Mouse (Mus musculus): ENCODE measurements around the gene Atp9a. TPM values are rescaled to one million over a fixed set of nuclear protein-coding genes. Genes with fewer than 3 reads are reported as not detected.

Atp9a gene
- polyA plus RNA-seq (2014; fragmentation: Illumina TruSeq; extraction: RNeasy Lipid Tissue Mini Kit (QIAGEN cat#74804); ENCODE audit: low replicate concordance): 7.4 TPM

GRCm38 (mm10) chr2:168742059-168742627 is at the start of gene Atp9a:
Gene Atp9a (minus strand): TSS chr2:168742409.

GRCm38 (mm10) chr2:168767582-168767981 is 25.4 kb upstream of the Atp9a start, which contains the start of gene Sall4:
Gene Sall4 (minus strand): TSS chr2:168767943.

DNA sequence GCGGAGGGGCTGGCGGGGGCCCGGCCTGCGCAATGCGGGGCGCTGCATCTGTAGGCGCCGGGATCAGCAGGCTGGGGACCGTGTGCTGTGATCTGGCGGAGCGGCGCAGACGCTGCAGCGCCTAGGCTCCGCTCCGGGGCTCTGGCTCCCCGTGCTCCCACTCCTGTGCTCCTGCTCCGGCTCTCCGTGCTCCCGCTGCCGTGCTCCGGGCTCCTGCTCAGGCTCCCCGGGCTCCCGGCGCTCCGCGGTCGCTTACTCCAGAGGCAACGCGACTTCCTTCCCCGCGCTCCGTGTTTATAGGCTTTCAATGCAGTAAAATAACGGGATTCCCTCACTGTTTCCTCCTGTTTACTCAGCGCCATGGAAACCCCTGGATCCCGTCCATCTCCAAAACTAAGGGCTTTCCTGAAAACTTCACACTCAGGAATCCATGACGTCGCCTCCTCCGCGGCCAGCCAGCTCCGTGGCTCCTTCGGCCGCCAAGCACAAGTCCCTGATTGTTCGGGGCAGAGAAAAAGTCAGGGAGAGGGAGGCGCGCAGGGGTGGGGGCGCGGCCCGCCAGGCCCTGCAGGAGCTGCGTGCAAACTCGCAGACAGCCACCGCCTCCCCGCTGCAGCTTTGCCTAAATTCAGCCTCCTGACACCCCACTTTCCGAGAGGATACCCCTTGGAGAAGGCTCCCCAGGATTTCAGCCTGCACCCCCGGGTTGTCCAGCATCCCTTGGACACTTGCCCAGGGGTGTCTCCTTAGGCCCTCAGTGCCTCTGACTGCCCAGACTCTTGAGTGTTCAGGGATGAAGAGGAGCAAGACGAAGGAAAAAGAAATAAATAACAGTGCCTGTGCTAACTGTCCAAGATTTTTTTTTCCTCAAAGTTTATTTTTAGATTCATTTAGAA is 140.5 kb downstream of the Atp9a start, which contains the start of gene Nfatc2:
Gene Nfatc2 (minus strand): TSS at position 167 of the 896 bp plus-strand sequence.

Other genes starting within 250 kb of the Atp9a start
- 0.74 TPM for gene Nfatc2, start 140.8 kb downstream of the Atp9a start, polyA plus RNA-seq (2014; fragmentation: Illumina TruSeq; extraction: RNeasy Lipid Tissue Mini Kit (QIAGEN cat#74804); ENCODE audit: low replicate concordance)
- gene Sall4, start 25.5 kb upstream of the Atp9a start, polyA plus RNA-seq (2014; fragmentation: Illumina TruSeq; extraction: RNeasy Lipid Tissue Mini Kit (QIAGEN cat#74804); ENCODE audit: low replicate concordance): not detected
- gene Zfp64, start 213.2 kb upstream of the Atp9a start, polyA plus RNA-seq (2014; fragmentation: Illumina TruSeq; extraction: RNeasy Lipid Tissue Mini Kit (QIAGEN cat#74804); ENCODE audit: low replicate concordance): 0.67 TPM